Mouse (Mus musculus) left cerebral cortex, adult 8-10 months (tissue): ENCODE data around the gene Cetn4. TPM values are rescaled to one million over a fixed set of nuclear protein-coding genes. Genes with fewer than 3 reads are reported as not detected.

Experiments used
- DNase-seq, 2 experiments: peaks; one replicate each; pipeline ENCODE4 v3.0.0; 2022; ENCODE audit warnings: low spot score in 2 of 2
- total RNA-seq, 4 experiments: library from RNA; stranded (reverse); gene quantifications; 2 replicates each; pipeline ENCODE4 v1.2.4; 2022

The Cetn4 gene
- total RNA-seq, 4 experiments from 2014 or later = 12.1 to 12.7 (median 12.4) TPM

- DNase-seq = peak in 1 of 2 experiments; percentile 9
These were observed 9.8 kb downstream of the Cetn4 start for GRCm38 (mm10) chr3:37302685-37303084.

- no peak for DNase-seq
These were observed 13.0 kb downstream of the Cetn4 start for GRCm38 (mm10) chr3:37299470-37299869.

- no peak for DNase-seq
These were observed 19.9 kb downstream of the Cetn4 start for GRCm38 (mm10) chr3:37292654-37293053.

GRCm38 (mm10) chr3:37291929-37292328 lies 20.6 kb downstream of the Cetn4 start:
- DNase-seq = no peak

- no peak for DNase-seq
These were observed 21.5 kb downstream of the Cetn4 start for GRCm38 (mm10) chr3:37290881-37291541.

- no peak for DNase-seq
These were observed 23.3 kb downstream of the Cetn4 start for GRCm38 (mm10) chr3:37289237-37289636.

- no peak for DNase-seq
These were observed 29.3 kb downstream of the Cetn4 start for GRCm38 (mm10) chr3:37283234-37283633.

GRCm38 (mm10) chr3:37282299-37282922 lies 30.1 kb downstream of the Cetn4 start:
- DNase-seq = no peak

GRCm38 (mm10) chr3:37280871-37281270 lies 31.6 kb downstream of the Cetn4 start:
- DNase-seq = no peak

- no peak for DNase-seq
These were observed 32.3 kb downstream of the Cetn4 start for GRCm38 (mm10) chr3:37280221-37280620.

GRCm38 (mm10) chr3:37274661-37275060 lies 37.8 kb downstream of the Cetn4 start:
- DNase-seq = no peak

- DNase-seq = no peak
These were observed 39.4 kb downstream of the Cetn4 start for GRCm38 (mm10) chr3:37273092-37273491.

- peak in 1 of 2 experiments; percentile 47 for DNase-seq
These were observed 41.3 kb downstream of the Cetn4 start for GRCm38 (mm10) chr3:37271209-37271608.

- DNase-seq = no peak
These were observed 42.6 kb downstream of the Cetn4 start for GRCm38 (mm10) chr3:37269926-37270325.

GRCm38 (mm10) chr3:37268338-37268737 lies 44.2 kb downstream of the Cetn4 start:
- peak in 1 of 2 experiments; percentile 55 for DNase-seq

- DNase-seq = peak; percentile 32 to 86
These were observed 53.0 kb downstream of the Cetn4 start for GRCm38 (mm10) chr3:37259331-37259999.

- DNase-seq = no peak
These were observed 54.7 kb downstream of the Cetn4 start for GRCm38 (mm10) chr3:37257776-37258175.

Other genes with a start within 250 kb of the Cetn4 start
- gene Adad1, start 249.2 kb downstream of the Cetn4 start, total RNA-seq = not detected
- not detected for gene Il2, start 186.7 kb downstream of the Cetn4 start, total RNA-seq
- under 1 TPM in 3 of 4 experiments, not detected in 1; 0.11 to 0.54 (median 0.12) TPM for gene Il21, start 80.1 kb downstream of the Cetn4 start, total RNA-seq
- gene Bbs12, start 154 bp downstream of the Cetn4 start, total RNA-seq = 1 to 10 TPM; 4.1 to 5.2 (median 4.4) TPM
- 1 to 10 TPM; 5.5 to 8.1 (median 6.7) TPM for gene Fgf2, start 35.6 kb upstream of the Cetn4 start, total RNA-seq
- 10 to 100 TPM; 23.0 to 30.8 (median 28.4) TPM for gene Spata5, start 107.2 kb upstream of the Cetn4 start, total RNA-seq
- gene Nudt6, start 107.5 kb upstream of the Cetn4 start, total RNA-seq = 1 to 10 TPM; 5.7 to 7.7 (median 6.7) TPM